Mouse (Mus musculus) cortical plate, adult 2 months (tissue): ENCODE results near the gene Eno4. TPM values are rescaled to one million over a fixed set of nuclear protein-coding genes. Genes with fewer than 3 reads are reported as not detected.
A peak's percentile ranks its signal among the peaks of the same experiment; 100 is the strongest.
"Not testable (repeated sequence)": the region's sequence is repeated elsewhere in the genome, so short reads cannot be mapped to it uniquely, and the experiment has no call there.

Experiments
- H3K27ac ChIP-seq: fragments of 200-500 bp; 2 replicates; pipeline ENCODE4 v1.5.1; 2012; ENCODE audit warnings: low read length, control low read depth, inconsistent platforms; ENCODE audit not compliant: insufficient read depth
- H3K4me1 ChIP-seq: fragments of 200-500 bp; 2 replicates; pipeline ENCODE4 v1.6.1; 2011; ENCODE audit warnings: low read length; ENCODE audit not compliant: control insufficient read depth, insufficient read depth
- H3K4me3 ChIP-seq: fragments of 200-500 bp; 2 replicates; pipeline ENCODE4 v1.5.1; 2011; ENCODE audit warnings: mild to moderate bottlenecking, low read length, control low read depth; ENCODE audit not compliant: insufficient read depth
- CTCF ChIP-seq: fragments of 200-500 bp; IDR thresholded peaks from 2 replicates; pipeline ENCODE4 v1.5.1; 2011; ENCODE audit warnings: mild to moderate bottlenecking, control low read depth, low read length; ENCODE audit not compliant: insufficient read depth; ENCODE audit errors: extremely low read depth
- POLR2A ChIP-seq: fragments of 200-500 bp; IDR thresholded peaks from 2 replicates; pipeline ENCODE4 v1.6.1; 2011; ENCODE audit warnings: mild to moderate bottlenecking, low read length, control low read depth; ENCODE audit not compliant: insufficient read depth; ENCODE audit errors: extremely low read depth
- polyA plus RNA-seq: library from polyadenylated mRNA; depleted of rRNA; stranded (reverse); fragments of >200 nt; gene quantifications from 2 replicates; pipeline ENCODE4 v1.2.3, GENCODE M21; 2012; rRNA removed

The Eno4 gene
- 1.9 and 2.6 TPM in 2 replicates for polyA plus RNA-seq

- H3K4me3 ChIP-seq, result peak within 1 kb of the TSS; percentile 64
- no peaks in the 10 kb centered on the region for H3K4me1 ChIP-seq
- TF ChIP-seq POLR2A, result peak; percentile 98
- TF ChIP-seq CTCF, result no peak
- peak within 1 kb of the TSS; percentile 9; the same call in 1 of the 2 replicates for H3K27ac ChIP-seq
Observed at GRCm38 (mm10) chr19:58942841-58943828, at the start of gene Eno4, which contains the start of gene Hspa12a. Gene Eno4, plus strand, starts transcription at chr19:58943425. Gene Hspa12a, minus strand, starts transcription at chr19:58943654.

- Histone ChIP-seq H3K27ac (no peak overlapping the region), H3K4me3 (no peak overlapping the region), H3K4me1 (peaks cover 3% of the 10 kb centered on the region; the same call in 1 of the 2 replicates)
- TF ChIP-seq CTCF (no peak), POLR2A (no peak)
Observed at GRCm38 (mm10) chr19:58896216-58896615, 47.0 kb upstream of the Eno4 start.

GRCm38 (mm10) chr19:58900471-58900870 is 42.8 kb upstream of the Eno4 start:
- not testable (repeated sequence) for H3K4me3 ChIP-seq, H3K4me1 ChIP-seq, H3K27ac ChIP-seq

- Histone ChIP-seq H3K4me3 (no peak overlapping the region), H3K4me1 (no peaks in the 10 kb centered on the region), H3K27ac (no peak overlapping the region)
- TF ChIP-seq CTCF (no peak), POLR2A (no peak)
Observed at GRCm38 (mm10) chr19:58903079-58903898, 39.9 kb upstream of the Eno4 start.

- H3K27ac ChIP-seq, result no peak overlapping the region
- TF ChIP-seq POLR2A (no peak), CTCF (peak; percentile 96)
- no peaks in the 10 kb centered on the region for H3K4me1 ChIP-seq
- no peak overlapping the region for H3K4me3 ChIP-seq
Observed at GRCm38 (mm10) chr19:58903899-58904327, 39.3 kb upstream of the Eno4 start.

GRCm38 (mm10) chr19:58906685-58907084 is 36.5 kb upstream of the Eno4 start:
- H3K4me3 ChIP-seq, result no peak overlapping the region
- TF ChIP-seq POLR2A (no peak), CTCF (0 out of 2 replicates have a peak, but pooled peaks have one; percentile 7)
- H3K27ac ChIP-seq, result no peak overlapping the region
- H3K4me1 ChIP-seq, result no peaks in the 10 kb centered on the region

GRCm38 (mm10) chr19:58908018-58908417 is 35.2 kb upstream of the Eno4 start:
- TF ChIP-seq POLR2A (no peak), CTCF (no peak)

GRCm38 (mm10) chr19:58910941-58911368 is 32.3 kb upstream of the Eno4 start:
- no peak overlapping the region for H3K27ac ChIP-seq
- no peaks in the 10 kb centered on the region for H3K4me1 ChIP-seq
- H3K4me3 ChIP-seq, result no peak overlapping the region
- TF ChIP-seq POLR2A (no peak), CTCF (no peak)

More at GRCm38 (mm10) chr19:58908018-58908417, 35.2 kb upstream of the Eno4 start:
- Histone ChIP-seq H3K4me3 (no peak overlapping the region), H3K4me1 (no peaks in the 10 kb centered on the region), H3K27ac (no peak overlapping the region)

- H3K4me1 ChIP-seq, result no peaks in the 10 kb centered on the region
- no peak overlapping the region for H3K27ac ChIP-seq
- H3K4me3 ChIP-seq, result no peak overlapping the region
- peak; percentile 68 for TF ChIP-seq CTCF
- no peak for TF ChIP-seq POLR2A
Observed at GRCm38 (mm10) chr19:58911386-58911785, 31.8 kb upstream of the Eno4 start.
